Mouse (Mus musculus) adrenal gland, postnatal 10 days (tissue): ENCODE data around the gene Cacna1e. TPM values are rescaled to one million over a fixed set of nuclear protein-coding genes. Genes with fewer than 3 reads are reported as not detected.

Source experiments
- DNase-seq: peaks from one replicate; pipeline ENCODE4 v3.0.0; 2021; ENCODE audit warnings: mixed read lengths
- total RNA-seq, 2 experiments: library from RNA; stranded (reverse); gene quantifications; 2 replicates each; pipeline ENCODE4 v1.2.3; 2021

Cacna1e gene
- total RNA-seq, 2 experiments from 2014 or later, result 0.87 to 1.8 TPM

DNA sequence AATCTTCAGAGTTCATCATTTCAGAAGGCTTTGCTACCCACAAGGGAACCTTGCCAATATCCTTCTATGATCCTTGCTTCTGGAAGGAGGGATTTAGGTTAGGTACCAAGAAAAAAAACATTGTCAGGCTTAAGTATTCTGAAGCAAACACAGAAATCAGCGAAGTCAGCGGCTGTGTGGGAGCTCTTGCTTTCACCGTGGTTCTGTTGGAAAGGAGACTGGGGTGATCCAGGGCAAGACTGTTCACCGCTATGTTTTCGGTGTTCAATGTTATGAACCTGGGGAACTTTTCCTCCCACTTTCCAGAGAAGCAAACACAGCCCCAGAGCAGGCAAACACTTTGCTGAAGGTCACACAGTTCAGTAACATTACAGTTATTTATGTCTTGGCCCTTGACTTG is 383.4 kb downstream of the Cacna1e start:
- DNase-seq, result no peak

GRCm38 (mm10) chr1:154500187-154500866 is 384.0 kb downstream of the Cacna1e start:
- DNase-seq, result no peak

GRCm38 (mm10) chr1:154498821-154499220 is 385.5 kb downstream of the Cacna1e start:
- no peak for DNase-seq

- DNase-seq, result peak; percentile 6
Observed at GRCm38 (mm10) chr1:154491071-154491470, 393.2 kb downstream of the Cacna1e start.

DNA sequence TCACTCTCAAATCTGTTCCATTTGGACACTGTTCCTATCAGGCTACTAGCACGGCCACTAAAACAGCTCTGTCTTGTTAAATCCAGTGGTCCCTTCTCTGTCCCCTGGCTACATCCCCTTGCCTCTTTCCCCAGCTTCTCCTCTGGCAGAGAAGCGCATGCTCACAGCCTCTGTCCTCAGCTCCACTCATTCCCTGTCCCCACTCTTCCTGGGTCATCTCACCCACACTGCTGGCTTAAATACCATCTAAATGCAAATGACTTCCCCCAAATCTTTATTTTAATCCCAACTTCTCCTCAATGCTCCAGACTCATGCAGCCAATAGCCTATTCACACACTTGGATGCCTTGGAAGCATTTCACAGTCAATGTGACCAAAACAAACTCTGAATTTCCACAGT is 407.6 kb downstream of the Cacna1e start:
- DNase-seq, result no peak

- DNase-seq, result no peak
Observed at GRCm38 (mm10) chr1:154475706-154476105, 408.6 kb downstream of the Cacna1e start.

- peak; percentile 13 for DNase-seq
Observed at GRCm38 (mm10) chr1:154474156-154474555, 410.1 kb downstream of the Cacna1e start.

GRCm38 (mm10) chr1:154467265-154467664 is 417.0 kb downstream of the Cacna1e start:
- DNase-seq, result no peak

- peak; percentile 29 for DNase-seq
Observed at GRCm38 (mm10) chr1:154461521-154461920, 422.8 kb downstream of the Cacna1e start.

DNA sequence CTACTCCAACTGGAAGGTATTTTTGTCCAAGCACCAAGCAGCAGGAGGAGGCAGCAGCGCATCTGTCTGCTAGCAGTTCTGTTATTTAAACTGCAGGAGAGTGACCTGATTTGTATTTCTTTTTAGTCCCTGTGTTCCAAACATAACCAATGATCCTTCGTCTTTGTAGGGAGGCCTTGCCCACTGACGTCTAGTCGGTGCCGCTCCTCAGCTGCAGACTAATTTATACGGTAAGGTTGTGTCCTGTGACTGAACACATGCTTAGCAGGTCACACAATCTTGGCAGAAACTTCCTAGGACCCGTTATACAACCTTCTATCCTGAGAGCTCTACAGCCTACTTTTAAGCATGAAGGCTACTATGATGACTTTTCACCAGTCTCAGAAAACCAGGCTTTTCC is 424.2 kb downstream of the Cacna1e start:
- DNase-seq, result no peak

DNA sequence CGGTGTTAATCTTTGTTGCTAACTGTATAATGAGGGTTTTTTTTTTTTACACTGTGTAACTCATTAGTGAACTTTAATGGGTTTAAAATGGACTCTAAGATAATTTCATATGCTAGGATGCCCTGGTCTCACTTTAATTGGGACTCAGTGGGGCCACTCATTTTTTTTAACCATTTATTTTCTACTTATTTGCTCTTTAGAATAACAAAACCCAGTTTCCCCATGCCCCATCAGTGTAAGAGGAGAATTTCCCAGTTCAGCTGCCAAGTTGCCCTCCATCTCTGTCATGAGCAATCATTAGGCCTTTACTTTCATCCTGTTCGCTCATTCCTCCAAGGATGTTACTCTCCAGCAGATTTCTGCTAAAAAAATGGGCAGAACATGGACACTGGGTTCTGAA is 425.7 kb downstream of the Cacna1e start:
- no peak for DNase-seq

DNA sequence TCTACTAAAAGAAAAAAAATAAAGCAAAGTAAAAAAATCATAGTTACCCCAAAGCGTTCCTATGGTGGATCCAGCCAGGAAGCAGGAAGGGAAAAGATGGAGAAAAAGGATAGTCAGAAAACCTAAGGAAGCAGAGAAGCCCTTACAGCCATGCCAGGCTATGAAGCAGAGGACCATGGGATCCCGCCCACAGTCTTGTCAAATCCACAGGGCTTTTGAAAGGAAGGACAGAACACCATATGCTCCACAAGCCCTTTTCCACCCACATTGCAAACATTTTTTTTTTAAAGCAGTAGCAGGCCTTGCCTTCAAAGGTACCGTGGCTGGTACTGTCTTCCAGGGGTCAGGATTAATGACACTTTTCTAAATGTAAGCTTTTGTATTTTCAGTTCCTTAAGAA is 433.5 kb downstream of the Cacna1e start:
- DNase-seq, result no peak

DNA sequence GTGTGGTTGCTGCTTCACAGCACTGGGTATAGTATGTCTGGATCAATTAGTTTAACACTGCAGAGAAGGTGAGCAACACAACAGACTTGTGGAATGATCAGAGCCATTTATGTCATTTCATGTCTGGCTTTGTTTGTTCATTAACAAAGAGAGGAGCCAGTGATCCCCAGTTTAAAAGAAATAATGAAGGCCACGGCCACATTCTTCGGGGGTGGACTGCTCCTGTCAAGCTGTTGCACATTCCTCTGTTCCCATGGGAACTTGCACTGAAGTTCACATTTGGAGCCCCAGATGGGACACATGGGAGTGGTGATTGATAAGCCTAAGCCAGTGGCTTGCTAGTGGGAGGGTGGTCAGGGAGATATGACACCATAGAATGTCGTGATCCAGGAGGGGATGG is 437.8 kb downstream of the Cacna1e start:
- DNase-seq, result no peak

GRCm38 (mm10) chr1:154433520-154433919 is 450.8 kb downstream of the Cacna1e start:
- DNase-seq, result no peak

DNA sequence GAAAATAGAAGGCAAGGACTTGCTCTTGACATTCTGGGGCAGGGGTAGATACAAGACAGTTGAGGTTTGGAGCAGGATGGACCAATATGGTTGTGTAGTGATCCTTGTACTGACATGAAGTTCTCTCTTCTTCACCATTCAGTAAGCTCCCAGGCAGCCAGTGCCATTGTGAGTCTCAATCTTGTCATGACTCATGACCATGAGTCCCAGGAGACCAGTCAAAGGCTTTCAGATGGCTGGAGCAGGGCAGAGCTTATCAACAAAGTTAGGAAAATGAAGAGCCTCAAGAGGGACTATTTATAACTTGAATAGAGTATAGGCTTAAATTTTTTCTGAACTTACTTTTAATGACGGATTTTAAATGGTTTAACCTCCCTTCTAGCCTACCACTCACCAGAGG is 451.2 kb downstream of the Cacna1e start:
- no peak for DNase-seq

DNA sequence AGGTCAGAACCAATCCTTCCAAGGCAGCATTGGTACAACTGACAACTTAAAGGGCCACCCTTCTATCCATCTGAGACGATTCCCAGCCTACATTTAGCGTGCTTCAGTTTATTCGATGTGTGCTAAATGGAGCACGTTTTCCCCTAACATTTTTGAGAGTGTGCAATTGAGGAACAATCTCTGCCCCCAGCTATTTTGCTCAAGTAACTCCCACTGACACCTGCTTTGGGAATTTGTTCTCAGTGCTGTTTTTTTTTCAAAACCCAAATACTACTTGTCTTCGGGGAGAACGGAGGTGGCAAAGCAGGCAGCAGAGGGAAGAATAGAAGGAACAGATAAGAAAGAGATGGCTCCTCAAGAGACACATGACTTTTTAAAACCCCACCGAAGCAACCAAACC is 456.0 kb downstream of the Cacna1e start:
- no peak for DNase-seq

GRCm38 (mm10) chr1:154418278-154418677 is 466.0 kb downstream of the Cacna1e start:
- DNase-seq, result peak; percentile 31

- no peak for DNase-seq
Observed at GRCm38 (mm10) chr1:154416384-154417155, 467.7 kb downstream of the Cacna1e start.

- no peak for DNase-seq
Observed at GRCm38 (mm10) chr1:154415826-154416225, 468.5 kb downstream of the Cacna1e start.

GRCm38 (mm10) chr1:154413138-154413537 is 471.2 kb downstream of the Cacna1e start:
- no peak for DNase-seq

DNA sequence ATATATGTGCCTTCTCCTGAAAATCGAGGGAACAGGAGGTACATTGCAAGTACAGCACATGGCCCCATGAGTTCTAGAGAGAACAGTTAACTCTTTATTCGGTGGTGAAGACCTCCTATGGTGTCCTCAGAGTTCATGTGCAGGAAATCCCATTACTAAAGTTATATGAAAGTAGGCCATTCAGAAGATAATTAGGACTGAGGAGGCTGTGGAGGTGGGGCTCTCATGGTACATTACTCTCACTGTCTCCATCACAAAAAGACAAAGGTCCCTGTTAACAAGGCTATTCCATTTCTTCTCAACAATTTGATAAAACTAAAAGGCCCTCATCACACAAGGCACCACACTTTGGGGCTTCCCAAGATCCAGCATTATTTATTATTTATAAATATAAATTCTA is 475.2 kb downstream of the Cacna1e start:
- DNase-seq, result no peak

GRCm38 (mm10) chr1:154391979-154392378 is 492.3 kb downstream of the Cacna1e start:
- DNase-seq, result no peak
